Mouse (Mus musculus): Measurements from ENCODE around the gene Ube2cbp. TPM values are rescaled to one million over a fixed set of nuclear protein-coding genes. Genes with fewer than 3 reads are reported as not detected.

The Ube2cbp gene
- total and polyA plus RNA-seq, 3 experiments: 3.3 to 6.4 (median 5.5) TPM

- TF ChIP-seq BHLHE40 (IDR thresholded peaks at IDR 0.05; ENCODE audit: low read depth, low read length) (no peak), RAD21 (IDR thresholded peaks at IDR 0.05; ENCODE audit: low read depth, low read length) (no peak), MAX (IDR thresholded peaks at IDR 0.05; ENCODE audit: low read length) (no peak), NELFE (IDR thresholded peaks at IDR 0.05; ENCODE audit: low read depth, low read length) (no peak), POLR2A (IDR thresholded peaks at IDR 0.05; ENCODE audit: low read depth, low read length) (no peak), UBTF (IDR thresholded peaks at IDR 0.05; ENCODE audit: low read depth, low read length) (no peak), PAX5 (IDR thresholded peaks at IDR 0.05; ENCODE audit: low read length) (no peak), MEF2A (IDR thresholded peaks at IDR 0.05; ENCODE audit: borderline replicate concordance, low read depth, low read length) (no peak), JUND (conservative IDR thresholded peaks at IDR 0.05; ENCODE audit: low read depth, low read length) (no peak), SIN3A (IDR thresholded peaks at IDR 0.05; ENCODE audit: low read length) (no peak), CTCF (conservative IDR thresholded peaks at IDR 0.05 in 1 of 2, IDR thresholded peaks at IDR 0.05 in 1 of 2; ENCODE audit: low read depth in 2 of 2, low read length in 2 of 2) (no peak), USF1 (IDR thresholded peaks at IDR 0.05; ENCODE audit: low read depth, low read length) (no peak)
- Histone ChIP-seq H3K79me2 (replicated peaks; ENCODE audit: control insufficient read depth, extremely low read depth, insufficient read depth, poor library complexity, severe bottlenecking) (no peaks in the 10 kb centered on the region), H3K27me3 (replicated peaks) (no peaks in the 10 kb centered on the region), H3K27ac (ENCODE audit: insufficient read depth, low read depth) (no peak overlapping the region), H3K4me2 (ENCODE audit: insufficient read depth, low read depth, poor library complexity, severe bottlenecking) (no peak overlapping the region), H3K9ac (ENCODE audit: insufficient read depth, low read depth) (no peak overlapping the region), H3K4me1 (ENCODE audit: control insufficient read depth in 1 of 2, insufficient read depth in 2 of 2) (no peaks in the 10 kb centered on the region), H3K4me3 (replicated peaks in 1 of 3; ENCODE audit: low read depth in 2 of 3, low read length in 2 of 3, poor library complexity in 1 of 3) (no peak overlapping the region), H3K36me3 (replicated peaks in 1 of 2; ENCODE audit: control insufficient read depth in 1 of 2, insufficient read depth in 1 of 2, low read length in 1 of 2) (no peaks in the 10 kb centered on the region), H3K9me3 (replicated peaks; ENCODE audit: low read length) (no peaks in the 10 kb centered on the region)
- DNase-seq (ENCODE audit: extremely low read depth): no peak
- in situ Hi-C loops (cut with MboI; ENCODE audit: low pct_ligation_motif_present, low pct_unique_long_range_greater_than_20kb, low sequenced_read_pairs): no loop called here
- dilution Hi-C loops (cut with MboI; ENCODE audit: extremely low pct_ligation_motif_present, extremely low pct_unique_long_range_greater_than_20kb, low sequenced_read_pairs): no loop called here
Measured at GRCm38 (mm10) chr9:86298131-86298530, 166.6 kb downstream of the Ube2cbp start.

- Histone ChIP-seq H3K4me1 (ENCODE audit: control insufficient read depth in 1 of 2, insufficient read depth in 2 of 2) (no peaks in the 10 kb centered on the region), H3K9ac (ENCODE audit: insufficient read depth, low read depth) (no peak overlapping the region), H3K9me3 (replicated peaks; ENCODE audit: low read length) (no peaks in the 10 kb centered on the region), H3K4me3 (replicated peaks in 1 of 3; ENCODE audit: low read depth in 2 of 3, low read length in 2 of 3, poor library complexity in 1 of 3) (no peak overlapping the region), H3K27me3 (replicated peaks) (no peaks in the 10 kb centered on the region), H3K27ac (ENCODE audit: insufficient read depth, low read depth) (no peak overlapping the region), H3K4me2 (ENCODE audit: insufficient read depth, low read depth, poor library complexity, severe bottlenecking) (no peak overlapping the region), H3K36me3 (replicated peaks in 1 of 2; ENCODE audit: control insufficient read depth in 1 of 2, insufficient read depth in 1 of 2, low read length in 1 of 2) (no peaks in the 10 kb centered on the region), H3K79me2 (replicated peaks; ENCODE audit: control insufficient read depth, extremely low read depth, insufficient read depth, poor library complexity, severe bottlenecking) (no peaks in the 10 kb centered on the region)
- in situ Hi-C loops (cut with MboI; ENCODE audit: low pct_ligation_motif_present, low pct_unique_long_range_greater_than_20kb, low sequenced_read_pairs) (no loop called here), dilution Hi-C loops (cut with MboI; ENCODE audit: extremely low pct_ligation_motif_present, extremely low pct_unique_long_range_greater_than_20kb, low sequenced_read_pairs) (no loop called here)
- TF ChIP-seq CHD1 (IDR thresholded peaks at IDR 0.05; ENCODE audit: low read depth, low read length) (no peak), RAD21 (IDR thresholded peaks at IDR 0.05; ENCODE audit: low read depth, low read length) (no peak), MEF2A (IDR thresholded peaks at IDR 0.05; ENCODE audit: borderline replicate concordance, low read depth, low read length) (no peak), KAT2A (IDR thresholded peaks at IDR 0.05; ENCODE audit: insufficient replicate concordance, low read length) (no peak), MXI1 (IDR thresholded peaks at IDR 0.05; ENCODE audit: low read depth, low read length) (no peak), MAFK (IDR thresholded peaks at IDR 0.05; ENCODE audit: insufficient replicate concordance, low read length) (no peak), EP300 (IDR thresholded peaks at IDR 0.05; ENCODE audit: low read length) (no peak), NELFE (IDR thresholded peaks at IDR 0.05; ENCODE audit: low read depth, low read length) (no peak), ETS1 (conservative IDR thresholded peaks at IDR 0.05; ENCODE audit: low read depth, low read length) (no peak), CHD2 (IDR thresholded peaks at IDR 0.05; ENCODE audit: low read length) (no peak), GABPA (IDR thresholded peaks at IDR 0.05; ENCODE audit: insufficient replicate concordance, low read depth, low read length) (no peak), BHLHE40 (IDR thresholded peaks at IDR 0.05; ENCODE audit: low read depth, low read length) (no peak)
- DNase-seq (ENCODE audit: extremely low read depth): no peak
Measured at GRCm38 (mm10) chr9:86296683-86297638, 167.8 kb downstream of the Ube2cbp start.

Data from CH12.LX (cell line).